Mouse (Mus musculus): ENCODE results near the gene Spsb1.
A peak's percentile ranks its signal among the peaks of the same experiment; 100 is the strongest.

Spsb1 gene

DNA sequence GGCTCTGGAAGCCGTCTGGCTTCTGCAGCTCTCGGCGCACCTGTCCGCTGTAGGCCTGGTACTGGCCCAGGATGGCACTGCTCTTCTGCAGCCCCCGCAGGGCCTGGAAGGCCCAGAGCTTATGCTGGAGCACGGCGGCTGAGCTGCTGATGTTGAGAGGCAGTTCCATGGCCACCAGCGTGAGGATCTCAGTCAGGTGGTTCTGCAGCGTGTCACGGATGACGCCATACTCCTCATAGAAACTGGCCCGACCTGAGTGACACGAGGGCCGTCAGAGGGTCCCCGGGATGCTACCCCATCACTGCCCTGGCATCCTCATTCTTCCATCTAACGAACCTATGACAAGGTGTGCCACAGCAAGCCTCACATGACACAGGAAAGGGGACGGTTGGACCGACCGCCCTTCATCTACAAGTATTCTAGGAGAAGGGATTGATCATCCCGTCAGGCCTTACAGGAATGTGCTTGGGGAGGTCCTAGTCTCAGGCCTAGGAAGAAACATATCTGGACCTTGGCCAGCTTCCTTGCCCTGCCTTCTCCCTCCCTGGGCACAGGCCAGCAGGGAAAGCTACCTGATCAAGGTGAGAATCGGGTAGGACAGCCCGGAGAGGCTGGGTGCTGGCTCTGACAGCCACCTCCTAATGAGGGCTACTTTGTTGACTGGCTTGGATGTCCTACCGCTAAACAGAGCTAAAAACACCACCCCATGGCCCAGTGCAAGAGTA is 29.2 kb upstream of the Spsb1 start:
- no peak for DNase-seq

DNA sequence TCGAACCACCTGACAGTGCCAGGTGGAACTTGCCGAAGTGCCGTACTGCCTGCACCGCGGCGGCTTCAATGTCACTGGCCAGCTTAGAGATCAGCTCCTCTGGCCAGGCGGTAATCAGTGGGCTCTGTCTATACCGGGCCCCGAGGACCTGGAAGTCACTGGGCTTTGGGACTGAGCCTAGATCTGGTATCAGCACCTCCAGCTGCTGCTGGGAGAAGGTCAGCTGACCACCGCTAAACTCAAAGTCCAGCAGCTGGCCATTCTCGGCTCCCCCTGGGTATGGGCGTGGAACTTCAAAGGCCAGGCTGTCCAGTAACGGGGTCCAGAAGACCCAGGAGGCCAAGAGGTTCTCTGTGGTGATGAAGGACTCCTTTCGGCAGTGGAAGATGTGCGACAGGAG is 27.3 kb upstream of the Spsb1 start:
- DNase-seq = no peak

DNA sequence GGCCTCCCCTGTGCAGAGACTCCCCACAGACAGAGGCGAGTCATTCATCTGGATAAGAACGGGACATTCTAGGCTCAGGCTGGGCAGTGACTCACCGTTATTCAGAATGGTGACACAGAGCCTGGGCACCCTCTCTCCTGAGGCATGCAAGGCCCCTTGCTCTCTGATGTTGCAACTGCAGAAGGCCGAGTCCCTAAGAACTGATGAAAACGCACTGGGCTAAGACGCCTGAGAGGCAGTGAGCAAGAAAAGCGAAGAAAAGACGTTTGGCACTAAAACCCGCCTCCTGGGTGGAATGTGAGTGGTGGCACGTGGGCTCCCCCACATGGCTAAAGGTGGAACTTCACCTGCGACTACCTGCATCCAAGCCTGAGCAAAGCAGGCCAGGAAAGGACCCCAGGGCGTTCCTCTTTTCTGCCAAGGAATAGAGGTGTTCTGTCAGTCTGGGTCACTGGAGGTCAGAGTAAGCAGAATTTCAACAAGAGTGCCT is 25.0 kb upstream of the Spsb1 start:
- DNase-seq = peak; percentile 95 to 97

DNA sequence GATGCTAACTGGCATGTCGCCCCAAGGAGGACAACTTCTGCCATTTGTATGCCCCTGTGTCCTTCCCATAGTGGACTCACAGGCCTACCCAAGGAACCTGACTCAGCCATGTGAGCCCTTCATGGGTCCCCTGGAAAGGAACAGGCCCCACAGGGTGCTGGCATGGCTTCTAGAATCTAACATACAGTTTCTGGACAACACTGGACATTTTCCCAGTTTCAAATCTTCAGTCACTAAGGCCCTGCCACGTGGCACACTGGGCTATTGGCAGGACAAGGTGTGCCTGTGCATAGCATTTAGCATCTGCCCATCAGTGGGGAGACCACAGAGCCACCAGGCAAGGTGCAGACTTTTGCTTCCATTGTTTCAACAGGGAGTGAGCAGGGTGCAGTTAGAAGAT is 24.0 kb upstream of the Spsb1 start:
- peak; percentile 59 to 65 for DNase-seq

DNA sequence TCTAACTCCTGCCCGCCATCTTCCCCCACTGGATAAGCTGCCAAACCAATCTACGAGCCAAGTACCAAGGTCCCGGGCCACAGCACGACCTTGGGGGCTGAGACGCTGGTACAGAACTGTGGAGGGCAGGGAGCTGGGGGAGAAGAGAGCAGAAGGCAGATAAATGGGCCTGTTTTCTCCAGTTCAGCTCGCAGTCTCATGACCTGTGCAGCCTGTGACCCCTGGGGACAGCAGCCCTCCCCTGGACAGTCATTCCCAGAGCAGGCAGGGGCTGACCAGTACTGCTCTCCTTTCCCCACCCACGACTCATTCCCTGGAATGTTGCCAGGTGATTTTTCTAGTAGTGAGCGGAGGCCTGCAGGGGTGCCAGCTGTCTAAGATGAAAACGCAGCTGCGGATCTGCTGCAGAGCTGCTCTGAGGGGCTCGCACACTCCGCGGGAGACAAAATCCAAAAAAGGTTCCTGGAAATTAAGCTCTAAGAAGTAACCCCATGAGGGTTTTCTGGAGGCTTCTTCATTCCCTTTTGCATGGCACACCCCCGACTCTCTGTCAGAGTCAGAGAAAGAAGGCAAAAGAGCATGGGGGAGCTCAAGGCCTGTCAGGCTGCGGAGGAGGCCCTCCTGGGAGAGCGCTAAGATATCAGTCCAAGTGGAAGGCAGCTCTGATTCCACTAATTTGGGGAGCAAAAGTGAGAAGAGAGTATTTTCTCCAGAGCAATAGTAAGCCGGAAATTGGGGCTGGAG is 23.1 kb upstream of the Spsb1 start:
- DNase-seq = peak; percentile 60 to 65

DNA sequence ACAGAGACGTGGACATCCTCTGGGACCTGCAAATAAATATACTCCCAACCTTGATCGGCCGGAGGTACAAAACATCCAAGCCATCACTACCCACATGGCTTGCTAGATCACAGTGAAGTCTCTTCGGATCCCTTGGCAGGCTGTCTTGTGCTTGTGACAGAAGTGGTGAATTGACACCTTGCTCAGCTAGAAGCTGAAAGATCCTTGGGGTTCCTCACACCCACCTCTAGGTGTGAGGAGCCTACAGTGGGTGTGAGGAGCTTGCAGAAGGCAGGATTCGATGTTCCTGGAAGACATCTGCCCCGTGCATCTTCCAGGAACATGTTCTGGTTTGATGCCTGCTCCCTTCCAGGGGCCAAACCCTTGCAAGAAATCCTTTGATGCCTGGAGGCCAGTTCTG is 22.3 kb upstream of the Spsb1 start:
- DNase-seq = no peak

DNA sequence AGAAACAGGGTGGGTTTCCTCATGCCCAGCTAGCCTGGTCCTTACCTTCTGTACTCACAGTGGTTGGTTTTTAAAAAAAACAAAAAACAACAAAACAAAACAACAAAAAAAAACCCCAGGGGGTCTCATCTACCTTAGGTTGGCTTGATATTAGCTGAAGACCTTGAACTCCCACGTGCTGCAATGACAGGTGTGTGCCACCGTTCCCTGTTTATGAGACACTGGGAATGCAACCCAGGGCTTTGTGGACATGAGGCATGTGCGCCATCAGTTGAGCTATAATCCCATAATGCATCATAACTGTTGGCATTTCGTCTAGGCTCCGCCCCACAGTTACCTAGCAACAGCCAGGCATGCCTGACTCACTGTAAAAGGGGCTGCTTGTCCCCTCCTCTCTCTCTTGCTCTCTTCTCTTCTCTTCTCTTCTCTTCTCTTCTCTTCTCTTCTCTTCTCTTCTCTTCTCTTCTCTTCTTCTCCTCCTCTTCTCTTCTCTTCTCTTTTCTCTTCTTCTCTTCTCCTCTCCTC is 20.9 kb upstream of the Spsb1 start:
- no peak for DNase-seq

DNA sequence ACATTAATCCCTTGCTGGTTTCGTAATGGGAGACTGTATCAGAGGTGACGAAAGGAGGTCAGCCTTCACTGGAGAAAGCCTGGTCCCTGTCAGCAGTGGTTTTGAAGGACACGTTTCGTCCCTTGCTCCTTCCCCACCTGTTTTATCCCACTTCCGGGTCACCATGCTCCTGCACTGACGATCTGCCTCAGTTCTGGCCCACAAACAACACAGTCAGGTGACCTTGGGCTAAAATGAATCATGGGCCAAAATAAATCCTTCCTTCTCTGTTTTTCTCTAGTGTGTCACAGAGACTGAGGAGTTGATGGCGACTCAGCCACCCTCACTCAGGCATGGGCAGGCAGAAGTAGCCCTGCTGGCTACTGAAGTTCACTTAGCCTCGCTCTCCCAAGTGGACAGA is 20.4 kb upstream of the Spsb1 start:
- no peak for DNase-seq

DNA sequence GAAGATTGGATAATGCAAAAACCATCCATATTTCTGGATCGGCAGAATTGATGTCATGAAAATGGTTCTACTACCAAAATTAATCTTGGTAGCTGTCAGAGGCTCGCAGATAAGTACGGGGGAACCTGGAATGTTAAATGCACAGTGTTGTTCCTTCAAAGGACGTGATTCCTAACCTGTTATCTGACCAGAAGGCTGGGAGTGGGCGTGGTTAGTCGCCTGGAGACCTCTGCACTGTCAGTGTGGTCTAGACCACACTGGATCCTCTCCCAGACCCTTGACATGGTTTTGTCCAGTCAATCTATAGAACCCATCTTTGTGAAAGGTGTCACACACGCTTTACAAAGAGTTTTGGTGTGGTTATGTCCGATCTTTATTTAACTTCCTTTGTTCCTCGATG is 16.6 kb upstream of the Spsb1 start:
- DNase-seq = no peak

DNA sequence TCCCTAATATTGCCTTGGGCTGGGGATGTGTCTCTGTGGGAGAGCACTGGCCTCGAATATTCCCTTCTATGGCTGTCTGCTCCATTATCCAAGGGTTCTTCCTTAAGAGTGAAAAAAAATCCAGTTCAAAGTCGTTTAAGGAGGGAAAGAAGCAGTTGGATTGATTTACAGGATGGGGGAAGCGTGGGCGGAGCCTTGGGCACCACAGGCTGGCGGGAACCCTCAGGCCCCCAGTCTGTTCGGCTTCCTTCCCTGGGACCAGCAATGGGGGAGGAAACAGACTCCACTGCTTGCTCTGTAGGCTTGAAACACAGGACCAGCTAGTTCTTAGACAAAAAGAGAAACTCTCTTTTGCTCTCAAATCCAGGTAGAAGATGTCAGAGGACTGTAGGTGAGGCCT is 13.7 kb upstream of the Spsb1 start:
- DNase-seq = no peak

DNA sequence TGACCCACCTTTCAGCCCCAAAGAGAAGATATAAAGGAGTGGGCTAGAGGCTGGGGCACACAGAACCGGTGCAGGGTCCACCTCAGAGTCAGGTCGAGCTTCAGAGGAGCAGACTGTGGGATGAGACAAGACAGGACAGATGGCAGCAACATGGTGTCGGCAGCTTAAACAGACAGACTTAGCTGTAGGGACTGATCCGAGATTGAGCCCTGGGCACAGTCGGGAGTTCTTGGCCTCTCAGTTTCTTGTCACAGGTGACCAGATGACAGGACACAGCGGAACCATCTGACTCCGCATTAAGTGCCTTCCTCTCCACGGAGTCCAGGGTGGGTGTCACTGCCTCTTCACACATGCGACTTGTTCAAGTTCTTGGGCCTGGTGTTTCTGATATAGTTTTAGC is 12.1 kb upstream of the Spsb1 start:
- DNase-seq = peak; percentile 61 to 70

DNA sequence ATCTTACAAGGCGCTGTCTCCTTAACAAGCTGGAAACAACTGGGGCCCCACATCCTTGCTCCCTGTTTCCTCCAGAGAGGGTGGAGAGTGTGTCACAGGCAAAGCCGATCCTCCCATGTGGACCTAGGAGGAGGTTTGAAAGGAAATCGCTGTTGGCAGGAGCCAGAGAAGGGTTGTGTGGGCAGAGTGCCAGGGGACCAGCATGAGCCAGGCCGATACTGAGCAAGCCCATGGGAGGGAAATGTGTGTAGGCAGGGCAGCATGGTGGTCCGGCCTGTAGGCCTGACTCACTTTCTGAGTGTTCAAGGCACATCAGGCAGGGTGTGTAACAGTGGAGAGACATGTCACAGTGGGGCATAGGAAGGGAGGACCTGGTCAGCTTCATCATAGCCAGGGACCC is 11.4 kb upstream of the Spsb1 start:
- peak; percentile 74 to 83 for DNase-seq

DNA sequence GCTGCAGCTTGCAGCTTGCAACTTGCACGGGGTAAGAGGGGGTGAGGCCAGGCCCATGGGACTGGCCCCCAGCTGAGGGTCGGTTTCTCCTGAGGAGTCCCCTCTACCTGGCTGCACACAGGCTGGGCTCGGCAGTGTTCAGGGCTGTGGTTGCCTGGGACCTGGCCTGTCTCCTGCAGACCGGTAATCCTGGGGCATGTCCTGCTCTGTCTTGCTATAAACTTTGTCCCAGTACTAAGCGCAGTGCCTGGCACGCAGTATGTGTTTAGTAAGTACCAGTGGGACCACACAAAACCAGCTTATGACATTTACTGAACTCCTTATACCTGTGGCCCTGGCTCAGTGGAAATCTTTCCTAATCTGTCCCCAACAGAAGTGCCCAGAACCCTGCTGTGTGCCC is 10.8 kb upstream of the Spsb1 start:
- no peak for DNase-seq

DNA sequence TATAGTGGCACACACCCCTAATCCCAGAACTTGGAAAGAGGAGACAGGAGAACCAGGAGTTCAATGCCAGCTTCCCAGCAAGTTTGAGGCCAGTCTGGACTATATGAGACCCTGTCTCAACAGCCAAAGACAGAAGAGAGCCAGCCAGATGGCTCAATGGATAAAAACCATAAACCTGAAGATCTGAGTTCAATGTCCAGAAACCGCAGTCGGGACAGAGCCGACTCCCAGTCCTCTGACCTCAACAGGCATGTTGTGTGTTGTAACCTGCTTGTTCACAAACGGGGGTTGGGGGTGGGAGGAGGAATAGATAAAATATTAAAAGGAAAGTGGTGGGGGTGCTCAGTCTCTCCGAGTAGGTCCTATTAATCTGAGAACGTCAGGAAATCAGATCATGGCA is 10.4 kb upstream of the Spsb1 start:
- DNase-seq = no peak

DNA sequence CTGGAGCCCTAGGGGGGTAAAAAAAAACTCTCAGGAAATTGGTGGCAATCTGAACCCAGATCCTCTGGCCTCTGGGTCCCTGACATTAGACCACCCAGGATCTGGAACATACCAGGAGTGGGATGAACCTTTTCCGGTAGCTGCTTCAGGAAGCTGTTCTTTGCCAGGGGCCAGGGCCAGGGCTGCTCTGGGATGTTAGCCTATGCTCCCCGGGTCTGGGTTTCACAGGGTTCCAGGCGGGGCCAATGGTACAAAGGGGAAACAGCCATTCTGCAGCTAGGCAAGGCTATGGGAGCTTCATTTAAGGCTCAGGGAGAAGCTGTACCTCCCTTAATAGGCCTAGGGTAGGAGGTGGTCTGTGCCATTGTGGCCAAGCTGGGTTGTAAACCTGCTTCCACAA is 9.9 kb upstream of the Spsb1 start:
- DNase-seq = no peak

DNA sequence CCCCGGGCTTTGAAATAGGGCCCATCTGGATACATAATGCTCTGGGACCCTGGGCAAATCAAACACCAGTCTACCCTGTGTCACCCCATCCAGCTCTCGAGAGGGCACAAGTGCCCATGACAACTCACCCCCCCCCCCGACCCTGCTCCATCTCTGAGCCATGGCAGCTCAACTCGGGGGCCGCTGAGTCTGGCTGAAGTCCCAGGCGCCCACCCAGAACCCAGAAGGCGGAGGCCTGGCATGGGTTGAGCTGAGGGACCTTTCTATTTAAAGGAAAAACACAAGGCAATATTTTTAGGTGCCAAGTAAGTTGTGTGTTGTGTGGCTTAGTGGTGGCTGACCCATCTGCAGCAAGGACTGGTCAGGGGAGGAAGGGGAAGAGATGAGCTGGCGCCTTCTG is 9.4 kb upstream of the Spsb1 start:
- peak in 1 of 2 experiments; percentile 57 for DNase-seq

DNA sequence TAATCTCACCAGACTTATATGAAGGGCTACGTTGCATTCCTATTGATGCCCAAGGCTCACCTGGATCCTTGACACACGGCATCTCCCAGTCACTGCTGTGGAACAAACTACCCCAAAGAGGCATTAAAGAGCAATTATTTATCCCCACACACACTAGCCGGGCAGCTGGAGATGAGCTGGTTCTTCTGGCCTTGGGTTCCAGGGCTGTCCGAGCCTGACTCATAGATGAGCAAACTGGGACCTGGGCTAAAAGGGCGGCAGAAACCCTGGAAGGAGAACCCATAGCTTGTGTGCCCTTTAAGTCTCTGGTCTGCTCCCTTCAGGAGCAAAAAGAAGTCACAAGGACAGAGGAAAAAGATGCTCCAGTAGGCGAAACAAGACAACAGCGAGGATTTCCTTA is 5.5 kb upstream of the Spsb1 start:
- no peak for DNase-seq

DNA sequence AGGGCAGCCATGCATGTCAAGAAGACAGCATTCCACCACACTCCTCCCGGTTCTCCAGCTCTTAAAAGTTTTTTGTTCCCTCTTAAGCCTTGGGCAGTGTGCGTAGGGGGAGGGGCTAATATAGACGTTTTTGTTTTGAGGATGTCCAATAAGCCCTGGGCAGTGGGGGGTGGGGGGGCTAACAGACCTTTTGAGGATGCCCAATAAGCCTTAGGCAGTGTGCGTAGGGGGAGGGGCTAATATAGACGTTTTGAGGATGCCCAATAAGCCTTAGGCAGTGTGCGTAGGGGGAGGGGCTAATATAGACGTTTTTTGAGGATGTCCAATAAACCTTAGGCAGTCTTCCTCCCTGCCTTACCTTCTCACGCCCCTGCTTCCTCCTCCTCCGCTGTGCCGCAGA is 5.0 kb upstream of the Spsb1 start:
- no peak for DNase-seq

DNA sequence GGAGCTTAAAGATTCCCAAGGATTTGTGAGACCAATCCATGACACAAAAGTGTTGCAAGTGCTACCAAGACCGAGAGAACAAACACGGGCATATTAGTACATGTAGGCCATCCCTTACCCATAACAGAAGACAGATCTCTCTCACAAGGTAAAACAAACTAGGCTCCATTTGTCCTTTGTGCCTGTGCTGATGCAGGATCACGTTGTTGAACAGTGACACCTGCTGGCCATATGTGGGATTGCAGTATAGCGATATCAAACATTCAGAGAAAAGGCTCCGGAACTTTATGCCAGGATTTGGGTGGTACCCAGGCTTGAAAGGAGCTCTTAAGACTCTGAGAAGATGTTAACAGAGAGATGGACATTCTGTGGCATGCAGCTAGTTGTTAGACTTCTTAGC is 3.7 kb upstream of the Spsb1 start:
- DNase-seq = peak; percentile 89 to 93

DNA sequence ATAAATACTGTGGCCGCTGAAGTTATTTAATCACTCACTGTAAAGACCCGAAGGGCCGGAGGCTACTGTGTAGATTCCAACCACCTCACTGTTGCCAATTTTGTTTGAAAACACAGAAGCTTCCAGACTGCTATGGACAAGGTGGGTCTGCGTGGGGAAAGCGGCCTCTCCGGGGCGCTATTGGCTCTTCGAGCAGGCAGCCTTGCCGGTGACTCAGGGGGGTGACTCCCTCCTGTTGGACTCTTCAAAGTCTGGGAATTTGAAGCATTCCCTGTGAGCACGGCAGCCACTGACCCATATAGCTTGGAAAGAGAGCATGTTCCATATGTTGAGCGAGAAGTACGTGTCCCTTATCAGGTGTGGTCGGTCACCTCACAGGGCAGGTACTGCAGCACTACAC is 1.2 kb upstream of the Spsb1 start:
- no peak for DNase-seq

DNA sequence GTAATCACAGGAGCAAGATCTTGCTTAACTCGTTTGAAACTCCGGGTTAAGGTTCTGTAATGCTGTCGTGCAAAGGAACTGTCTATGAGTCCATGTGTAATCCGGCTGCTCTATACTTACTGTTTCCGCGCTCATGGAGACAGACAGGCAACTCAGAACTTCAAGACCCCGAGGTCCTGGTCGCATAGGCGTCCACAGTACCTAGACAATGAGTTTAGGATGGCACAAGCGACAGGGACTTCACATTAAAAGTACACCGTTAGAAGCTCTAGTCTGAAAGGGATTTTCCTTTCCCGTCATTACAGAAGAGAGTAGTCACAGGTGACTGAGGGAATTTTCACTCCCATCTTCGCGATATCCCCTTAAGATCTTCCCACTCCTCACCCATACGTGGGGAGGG is 788 bp upstream of the Spsb1 start:
- DNase-seq = no peak

DNA sequence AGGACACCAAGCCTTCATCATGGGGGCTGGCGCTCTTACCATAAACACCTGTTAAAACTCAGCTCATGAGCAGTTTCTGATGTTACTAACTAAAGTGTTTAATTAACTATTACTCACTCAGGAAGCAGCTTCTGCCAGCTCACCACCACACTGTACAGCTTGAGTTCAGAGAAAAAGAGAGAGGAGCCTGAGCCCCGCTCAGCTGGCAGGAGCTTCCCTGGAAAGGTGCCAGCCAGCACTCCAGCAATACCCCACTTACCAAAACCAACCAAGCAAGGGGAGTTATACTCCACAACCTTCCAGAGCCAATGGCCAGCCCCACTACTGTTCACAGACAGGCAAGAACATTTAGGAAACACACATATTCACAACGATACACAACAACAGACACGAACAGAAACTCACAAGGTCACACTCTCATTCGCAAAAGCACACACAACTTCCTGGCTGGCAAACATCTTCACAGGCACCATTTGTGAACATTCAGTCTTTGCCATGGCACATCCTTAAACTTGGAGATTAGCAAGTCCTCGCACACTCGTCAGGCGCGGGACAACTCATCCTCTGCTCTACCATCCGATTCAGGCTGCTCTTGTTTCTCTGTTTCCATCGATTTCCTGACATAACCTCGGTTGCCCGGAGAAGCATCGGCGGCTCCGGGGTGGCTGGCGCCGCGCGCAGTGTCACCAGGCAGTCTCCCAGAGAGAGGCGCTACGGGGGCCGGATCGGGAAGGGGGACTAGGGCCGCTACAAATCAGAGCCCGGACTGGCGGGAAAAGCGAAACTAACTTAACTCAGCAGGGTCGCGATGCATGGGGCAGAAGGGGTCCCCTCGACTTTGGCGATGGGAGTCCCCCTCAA is 992 bp downstream of the Spsb1 start:
- DNase-seq = peak; percentile 76 to 80

DNA sequence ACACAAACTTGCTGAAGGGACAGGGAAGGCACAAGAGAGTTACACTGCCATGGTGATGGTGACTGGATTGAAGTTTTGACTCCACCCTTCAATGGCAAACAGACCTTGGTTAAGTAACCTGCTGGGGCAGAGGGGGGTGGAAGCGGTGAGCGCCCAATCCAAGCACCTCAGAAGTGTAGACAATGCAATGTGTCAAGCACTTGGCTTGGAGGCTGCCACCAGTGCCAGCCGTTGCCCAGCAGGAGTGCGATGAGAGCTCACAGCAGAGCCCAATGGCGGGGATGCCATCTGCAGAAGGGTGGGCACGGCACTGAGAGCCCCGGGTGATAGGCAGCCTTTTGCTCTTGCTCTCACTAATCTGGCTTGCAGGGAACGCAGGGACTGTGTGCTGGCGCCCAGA is 2.6 kb downstream of the Spsb1 start:
- DNase-seq = peak; percentile 61 to 84
